Comparison of ENCODE assay signal across 16 mouse cellular contexts in genomic region chr11:112991862-112992261, GRCm38 (mm10).
DNase-seq lines count a peak whose midpoint lies in the region; ATAC-seq lines count a peak whose summit lies in the region.
"Had no signal": no experiment of that assay in that cellular context is flagged by ENCODE, and none has a peak within 500 bp of the region (broad histone marks: within the 10 kb centered on the region; RNA-seq: fewer than 3 reads in every experiment).

No protein-coding gene starts in this region.

- H3K4me2 ChIP-seq in forebrain, embryonic 14.5 days (ENCODE audit: low read length) = no peak overlapping the region
- no peak overlapping the region for H3K4me2 ChIP-seq in forebrain, embryonic 13.5 days
- H3K4me2 ChIP-seq in midbrain, embryonic 11.5 days = no peak overlapping the region
- H3K4me2 ChIP-seq in midbrain, embryonic 15.5 days = no peak overlapping the region
- peak overlapping the region; percentile 14; the same call in 1 of the 2 replicates for H3K4me2 ChIP-seq in intestine, embryonic 15.5 days (replicated peaks)
- no peak overlapping the region for H3K4me2 ChIP-seq in midbrain, embryonic 14.5 days (ENCODE audit: low read length)
- H3K4me2 ChIP-seq: embryonic facial prominence, embryonic 12.5 days; hindbrain, embryonic 15.5 days; liver, embryonic 15.5 days had no signal

- 0 out of 2 replicates have a peak overlapping the region, but pooled peaks have one; percentile 43 for H3K9ac ChIP-seq in forebrain, embryonic 14.5 days (ENCODE audit: low read length)
- no peak overlapping the region for H3K9ac ChIP-seq in forebrain, embryonic 13.5 days
- peak overlapping the region; percentile 7; the same call in 1 of the 2 replicates for H3K9ac ChIP-seq in midbrain, embryonic 11.5 days (ENCODE audit: low read length)
- H3K9ac ChIP-seq in midbrain, embryonic 15.5 days = no peak overlapping the region
- H3K9ac ChIP-seq in intestine, embryonic 15.5 days = no peak overlapping the region
- no peak overlapping the region for H3K9ac ChIP-seq in midbrain, embryonic 14.5 days (replicated peaks; ENCODE audit: low read length)
- H3K9ac ChIP-seq: embryonic facial prominence, embryonic 12.5 days; hindbrain, embryonic 15.5 days; liver, embryonic 15.5 days had no signal

- no peaks in the 10 kb centered on the region for H3K27me3 ChIP-seq in forebrain, embryonic 14.5 days (replicated peaks; ENCODE audit: control insufficient read depth, insufficient read depth, low read length)
- no peaks in the 10 kb centered on the region for H3K27me3 ChIP-seq in forebrain, embryonic 13.5 days
- H3K27me3 ChIP-seq in midbrain, embryonic 11.5 days (ENCODE audit: control insufficient read depth, insufficient read depth, low read length) = no peaks in the 10 kb centered on the region; the same call in 1 of the 2 replicates
- no peaks in the 10 kb centered on the region; the same call in 1 of the 2 replicates for H3K27me3 ChIP-seq in midbrain, embryonic 15.5 days (replicated peaks)
- no peaks in the 10 kb centered on the region for H3K27me3 ChIP-seq in intestine, embryonic 15.5 days (replicated peaks)
- H3K27me3 ChIP-seq in midbrain, embryonic 14.5 days (ENCODE audit: control insufficient read depth, insufficient read depth, low read length) = 0 out of 2 replicates have a peak, but pooled peaks cover 4% of the 10 kb centered on the region
- H3K27me3 ChIP-seq: embryonic facial prominence, embryonic 12.5 days; hindbrain, embryonic 15.5 days; liver, embryonic 15.5 days had no signal

- peaks cover 33% of the 10 kb centered on the region for H3K4me1 ChIP-seq in forebrain, embryonic 14.5 days (ENCODE audit: control insufficient read depth, insufficient read depth, low read length)
- peaks cover 49% of the 10 kb centered on the region for H3K4me1 ChIP-seq in forebrain, embryonic 13.5 days
- peaks cover 16% of the 10 kb centered on the region for H3K4me1 ChIP-seq in midbrain, embryonic 11.5 days (ENCODE audit: control insufficient read depth, insufficient read depth, low read length)
- H3K4me1 ChIP-seq in midbrain, embryonic 15.5 days = peaks cover 18% of the 10 kb centered on the region
- H3K4me1 ChIP-seq in intestine, embryonic 15.5 days (replicated peaks) = peaks cover 18% of the 10 kb centered on the region
- H3K4me1 ChIP-seq in midbrain, embryonic 14.5 days (ENCODE audit: control insufficient read depth, insufficient read depth, low read length) = peaks cover 13% of the 10 kb centered on the region
- H3K4me1 ChIP-seq: liver, embryonic 15.5 days had no signal

- ATAC-seq in forebrain, embryonic 14.5 days = peak; percentile 22; the same call in 1 of the 2 replicates
- no peak for ATAC-seq in forebrain, embryonic 13.5 days
- no peak for ATAC-seq in midbrain, embryonic 11.5 days (ENCODE audit: low FRiP score)
- ATAC-seq in midbrain, embryonic 15.5 days (replicated peaks) = no peak
- ATAC-seq in intestine, embryonic 15.5 days = peak; percentile 78
- ATAC-seq in midbrain, embryonic 14.5 days (ENCODE audit: low FRiP score, low TSS enrichment) = no peak

- intact Hi-C loops in heart, postnatal 36 days (cut with DNase I) = no loop called here

- no peaks in the 10 kb centered on the region for H3K9me3 ChIP-seq in forebrain, embryonic 14.5 days (replicated peaks; ENCODE audit: control insufficient read depth, low read length)
- no peaks in the 10 kb centered on the region for H3K9me3 ChIP-seq in forebrain, embryonic 13.5 days (replicated peaks)
- no peaks in the 10 kb centered on the region for H3K9me3 ChIP-seq in midbrain, embryonic 11.5 days (ENCODE audit: control insufficient read depth, low read length)
- H3K9me3 ChIP-seq in midbrain, embryonic 15.5 days = no peaks in the 10 kb centered on the region
- H3K9me3 ChIP-seq in intestine, embryonic 15.5 days = no peaks in the 10 kb centered on the region
- H3K9me3 ChIP-seq in midbrain, embryonic 14.5 days (ENCODE audit: control insufficient read depth, low read length) = no peaks in the 10 kb centered on the region
- H3K9me3 ChIP-seq: embryonic facial prominence, embryonic 12.5 days; hindbrain, embryonic 15.5 days; liver, embryonic 15.5 days had no signal

- no peaks in the 10 kb centered on the region for H3K36me3 ChIP-seq in forebrain, embryonic 14.5 days (ENCODE audit: control insufficient read depth, insufficient read depth, low read length)
- no peaks in the 10 kb centered on the region for H3K36me3 ChIP-seq in forebrain, embryonic 13.5 days (ENCODE audit: poor library complexity, severe bottlenecking)
- no peaks in the 10 kb centered on the region for H3K36me3 ChIP-seq in midbrain, embryonic 11.5 days (ENCODE audit: control insufficient read depth, insufficient read depth, low read length)
- H3K36me3 ChIP-seq in midbrain, embryonic 15.5 days (replicated peaks) = no peaks in the 10 kb centered on the region
- H3K36me3 ChIP-seq in intestine, embryonic 15.5 days = no peaks in the 10 kb centered on the region
- no peaks in the 10 kb centered on the region for H3K36me3 ChIP-seq in midbrain, embryonic 14.5 days (ENCODE audit: control insufficient read depth, insufficient read depth, low read length)
- H3K36me3 ChIP-seq: embryonic facial prominence, embryonic 12.5 days; G1E; hindbrain, embryonic 15.5 days; liver, embryonic 15.5 days had no signal

- no peak for DNase-seq in forebrain, embryonic 14.5 days (ENCODE audit: low spot score)
- DNase-seq in midbrain, embryonic 11.5 days (ENCODE audit: low spot score, missing footprints) = peak; percentile 86
- peak; percentile 21 for DNase-seq in midbrain, embryonic 14.5 days
- DNase-seq in heart, postnatal 36 days = no peak
- DNase-seq in spleen, postnatal 14 days (ENCODE audit: low spot score in 2 of 2) = no peak
- DNase-seq: B cell, adult 2 months; cerebellum, adult 18-20 months; heart, adult 2 months; thymus, postnatal 36 days had no signal

- 18% methylated on average over 13 of the region's 13 CpGs for WGBS in forebrain, embryonic 14.5 days
- 16% methylated on average over 13 of the region's 13 CpGs for WGBS in forebrain, embryonic 13.5 days
- WGBS in midbrain, embryonic 11.5 days = 25% methylated on average over 13 of the region's 13 CpGs
- WGBS in midbrain, embryonic 15.5 days = 12% methylated on average over 13 of the region's 13 CpGs
- WGBS in intestine, embryonic 15.5 days = 24% methylated on average over 13 of the region's 13 CpGs
- WGBS in midbrain, embryonic 14.5 days = 16% methylated on average over 13 of the region's 13 CpGs

- H3K27ac ChIP-seq in forebrain, embryonic 14.5 days (ENCODE audit: low read depth, low read length) = no peak overlapping the region
- H3K27ac ChIP-seq in forebrain, embryonic 13.5 days = no peak overlapping the region
- H3K27ac ChIP-seq in midbrain, embryonic 11.5 days (ENCODE audit: low read depth, low read length) = no peak overlapping the region
- H3K27ac ChIP-seq in midbrain, embryonic 15.5 days = no peak overlapping the region
- no peak overlapping the region for H3K27ac ChIP-seq in intestine, embryonic 15.5 days
- H3K27ac ChIP-seq in midbrain, embryonic 14.5 days (replicated peaks; ENCODE audit: low read depth, low read length) = no peak overlapping the region
- H3K27ac ChIP-seq: embryonic facial prominence, embryonic 12.5 days; heart, adult 2 months; hindbrain, embryonic 15.5 days; liver, embryonic 15.5 days had no signal

- H3K4me3 ChIP-seq in forebrain, embryonic 14.5 days (ENCODE audit: low read depth, low read length) = no peak overlapping the region
- no peak overlapping the region for H3K4me3 ChIP-seq in forebrain, embryonic 13.5 days
- no peak overlapping the region for H3K4me3 ChIP-seq in midbrain, embryonic 11.5 days (ENCODE audit: low read depth, low read length)
- no peak overlapping the region for H3K4me3 ChIP-seq in midbrain, embryonic 15.5 days
- no peak overlapping the region for H3K4me3 ChIP-seq in intestine, embryonic 15.5 days (replicated peaks)
- no peak overlapping the region for H3K4me3 ChIP-seq in midbrain, embryonic 14.5 days (replicated peaks; ENCODE audit: low read depth, low read length)
- H3K4me3 ChIP-seq: embryonic facial prominence, embryonic 12.5 days; heart, adult 2 months; hindbrain, embryonic 15.5 days; liver, embryonic 15.5 days had no signal

Comparison
In these comparisons a context has a peak if more than half of its experiments do, and no peak if none do; other contexts are left out.
1. ATAC-seq: peak in forebrain, embryonic 14.5 days (single experiment) and intestine, embryonic 15.5 days (single experiment); none in forebrain, embryonic 13.5 days (single experiment), midbrain, embryonic 11.5 days (single experiment), midbrain, embryonic 15.5 days (single experiment) and midbrain, embryonic 14.5 days (single experiment).
2. H3K9ac ChIP-seq: peak in forebrain, embryonic 14.5 days (single experiment) and midbrain, embryonic 11.5 days (single experiment); none in forebrain, embryonic 13.5 days (single experiment), midbrain, embryonic 15.5 days (single experiment), intestine, embryonic 15.5 days (single experiment) and midbrain, embryonic 14.5 days (single experiment).
3. DNase-seq: peak in midbrain, embryonic 11.5 days (single experiment) and midbrain, embryonic 14.5 days (single experiment); none in forebrain, embryonic 14.5 days (single experiment), heart, postnatal 36 days (0 of 2) and spleen, postnatal 14 days (0 of 2).